In genomic region chr10:41529972-41530371, GRCm38 (mm10) we compare ENCODE assay signal across 27 mouse cellular contexts. TPM values are rescaled to one million over a fixed set of nuclear protein-coding genes. Genes with fewer than 3 reads are reported as not detected.
DNase-seq lines count a peak whose midpoint lies in the region; ATAC-seq and TF ChIP-seq lines count a peak whose summit lies in the region.
"Had no signal": no experiment of that assay in that cellular context is flagged by ENCODE, and none has a peak within 500 bp of the region (broad histone marks: within the 10 kb centered on the region; RNA-seq: fewer than 3 reads in every experiment).

No protein-coding gene starts in this region.

- ATAC-seq in CD4-positive, CD25-positive, alpha-beta regulatory T cell, adult 4 months = peak; percentile 84
- peak; percentile 89 for ATAC-seq in granulocyte monocyte progenitor cell, adult 5-6 weeks (replicated peaks; ENCODE audit: poor library complexity, severe bottlenecking)
- peak; percentile 65 for ATAC-seq in megakaryocyte progenitor cell, adult 5-6 weeks (replicated peaks; ENCODE audit: poor library complexity)
- ATAC-seq: forebrain, embryonic 14.5 days; midbrain, embryonic 13.5 days had no signal

- TF ChIP-seq CTCF in kidney, adult 2 months (conservative IDR thresholded peaks at IDR 0.05; ENCODE audit: insufficient read depth, insufficient read length, low read depth, low read length) = no peak

- DNase-seq in CD4-positive helper T cell, adult 2 months (ENCODE audit: low read depth, low spot score) = peak; percentile 71
- no peak for DNase-seq in kidney, adult 2 months
- DNase-seq in frontal cortex, postnatal 25 days (ENCODE audit: low spot score in 2 of 2) = no peak
- DNase-seq in MN1 (ENCODE audit: low spot score) = no peak
- DNase-seq: adrenal gland, postnatal 25 days; cerebellum, adult 9-10 months; gastrocnemius, postnatal 25 days; heart, adult 2 months; heart, postnatal 14 days; kidney, adult 9 months; kidney, postnatal 25 days; layer of hippocampus, postnatal 36 days; lung, postnatal 4 days; right cerebral cortex, adult 18-20 months; thymus, postnatal 4 days had no signal

- TF ChIP-seq POLR2A in kidney, adult 2 months (IDR thresholded peaks at IDR 0.05; ENCODE audit: low read depth, low read length) = no peak

- WGBS in kidney, adult 2 months = 85% methylated on average over 5 of the region's 5 CpGs

- no peaks in the 10 kb centered on the region; the same call in 1 of the 2 replicates for H3K4me1 ChIP-seq in kidney, adult 2 months (ENCODE audit: control insufficient read depth, insufficient read depth, low read length)
- H3K4me1 ChIP-seq: embryonic facial prominence, embryonic 15.5 days; hindbrain, embryonic 13.5 days; midbrain, embryonic 13.5 days; neural tube, embryonic 13.5 days; stomach, embryonic 15.5 days had no signal

- H3K36me3 ChIP-seq in kidney, adult 2 months (ENCODE audit: control insufficient read depth, insufficient read depth, low read length) = peaks cover 18% of the 10 kb centered on the region

- H3K27me3 ChIP-seq in kidney, adult 2 months (replicated peaks; ENCODE audit: control insufficient read depth, insufficient read depth, low read length) = no peaks in the 10 kb centered on the region
- H3K27me3 ChIP-seq: embryonic facial prominence, embryonic 15.5 days; heart, embryonic 13.5 days; hindbrain, embryonic 13.5 days; midbrain, embryonic 13.5 days; neural tube, embryonic 13.5 days; stomach, embryonic 15.5 days had no signal

- no peak overlapping the region for H3K4me3 ChIP-seq in kidney, adult 2 months (ENCODE audit: insufficient read depth, low read depth, low read length)
- H3K4me3 ChIP-seq: embryonic facial prominence, embryonic 15.5 days; heart, adult 2 months; heart, embryonic 13.5 days; hindbrain, embryonic 13.5 days; layer of hippocampus, adult 2 months; midbrain, embryonic 13.5 days; neural tube, embryonic 13.5 days; stomach, embryonic 15.5 days had no signal

- no peak overlapping the region for H3K27ac ChIP-seq in kidney, adult 2 months (ENCODE audit: insufficient read depth, low read depth, low read length)
- H3K27ac ChIP-seq: embryonic facial prominence, embryonic 15.5 days; heart, adult 2 months; heart, embryonic 13.5 days; hindbrain, embryonic 13.5 days; layer of hippocampus, adult 2 months; midbrain, embryonic 13.5 days; neural tube, embryonic 13.5 days; stomach, embryonic 15.5 days had no signal

RNA-seq across cellular contexts. Expression of gene Cd164, which starts 10.8 kb away (rescaled TPM):
- polyA plus RNA-seq in CD4-positive, CD25-positive, alpha-beta regulatory T cell, adult 4 months (2017; shearing (Covaris generic)) = 100 to 1,000 TPM; 207 to 236 TPM
- 140 and 168 TPM in 2 replicates for total RNA-seq in granulocyte monocyte progenitor cell, adult 5-6 weeks (2014; fragmentation: Nextera tagmentation)
- total RNA-seq in granulocyte monocyte progenitor cell, adult 5-6 weeks (2017) = 169 and 206 TPM in 2 replicates
- 224 and 232 TPM in 2 replicates for total RNA-seq in megakaryocyte progenitor cell, adult 5-6 weeks (2015)
- 115 and 172 TPM in 2 replicates for total RNA-seq in megakaryocyte progenitor cell, adult 5-6 weeks (2017)
- polyA plus RNA-seq in kidney, adult 2 months (2012; rRNA removed) = 241 and 291 TPM in 2 replicates

RNA-seq across cellular contexts. Expression of gene Ppil6, which starts 39.7 kb away (rescaled TPM):
- polyA plus RNA-seq in CD4-positive, CD25-positive, alpha-beta regulatory T cell, adult 4 months (2017; shearing (Covaris generic)) = not detected
- total RNA-seq in granulocyte monocyte progenitor cell, adult 5-6 weeks (2014; fragmentation: Nextera tagmentation) = not detected in 2 replicates
- not detected in 2 replicates for total RNA-seq in granulocyte monocyte progenitor cell, adult 5-6 weeks (2017)
- 1.1 TPM in 1 of 2 replicates, not detected in the other for total RNA-seq in megakaryocyte progenitor cell, adult 5-6 weeks (2015)
- total RNA-seq in megakaryocyte progenitor cell, adult 5-6 weeks (2017) = 1.5 TPM in 1 of 2 replicates, not detected in the other
- polyA plus RNA-seq in kidney, adult 2 months (2012; rRNA removed) = 2.5 and 3.2 TPM in 2 replicates
- total RNA-seq: gastrocnemius, postnatal 25 days had no signal
- polyA plus RNA-seq: liver, embryonic 16.5 days had no signal

RNA-seq across cellular contexts. Expression of gene Smpd2, which starts 39.8 kb away (rescaled TPM):
- polyA plus RNA-seq in CD4-positive, CD25-positive, alpha-beta regulatory T cell, adult 4 months (2017; shearing (Covaris generic)) = 10 to 100 TPM; 34.8 to 42.2 TPM
- total RNA-seq in granulocyte monocyte progenitor cell, adult 5-6 weeks (2014; fragmentation: Nextera tagmentation) = 23.0 and 24.4 TPM in 2 replicates
- total RNA-seq in granulocyte monocyte progenitor cell, adult 5-6 weeks (2017) = 10.1 and 13.0 TPM in 2 replicates
- 12.8 and 13.7 TPM in 2 replicates for total RNA-seq in megakaryocyte progenitor cell, adult 5-6 weeks (2015)
- 8.1 and 20.0 TPM in 2 replicates for total RNA-seq in megakaryocyte progenitor cell, adult 5-6 weeks (2017)
- polyA plus RNA-seq in kidney, adult 2 months (2012; rRNA removed) = 124 and 129 TPM in 2 replicates

RNA-seq across cellular contexts. Expression of gene Mical1, which starts 53.9 kb away (rescaled TPM):
- 100 to 1,000 TPM in 1 of 2 experiments, 10 to 100 TPM in 1; 61.7 to 140 TPM for polyA plus RNA-seq in CD4-positive, CD25-positive, alpha-beta regulatory T cell, adult 4 months (2017; shearing (Covaris generic))
- 74.8 and 105 TPM in 2 replicates for total RNA-seq in granulocyte monocyte progenitor cell, adult 5-6 weeks (2014; fragmentation: Nextera tagmentation)
- total RNA-seq in granulocyte monocyte progenitor cell, adult 5-6 weeks (2017) = 32.2 and 49.3 TPM in 2 replicates
- 29.9 and 32.3 TPM in 2 replicates for total RNA-seq in megakaryocyte progenitor cell, adult 5-6 weeks (2015)
- total RNA-seq in megakaryocyte progenitor cell, adult 5-6 weeks (2017) = 39.1 and 40.7 TPM in 2 replicates
- 9.1 and 10.2 TPM in 2 replicates for polyA plus RNA-seq in kidney, adult 2 months (2012; rRNA removed)
